Mouse (Mus musculus): ENCODE data around the gene Sik2.

DNA sequence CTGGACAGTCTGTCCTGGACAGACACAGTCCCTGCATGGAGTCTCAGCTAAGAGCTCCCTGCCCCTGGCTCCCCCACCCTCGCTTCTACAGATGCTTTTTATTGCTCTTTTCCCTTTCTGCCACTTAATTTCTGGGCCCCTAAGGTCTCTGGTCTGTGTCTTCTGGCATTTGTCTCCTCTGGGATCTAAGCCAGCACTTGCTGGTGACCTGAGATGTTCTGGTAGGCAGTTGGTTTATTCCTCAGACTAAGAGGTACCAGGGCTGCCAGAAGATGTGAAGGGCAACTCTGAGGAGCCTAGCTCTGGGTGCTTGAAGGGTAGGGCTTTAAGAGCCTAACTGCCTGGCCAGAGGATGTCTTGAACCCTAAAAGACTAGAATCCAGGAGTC, 123.3 kb downstream of the Sik2 start:
- TF ChIP-seq TAL1 (IDR thresholded peaks at IDR 0.05; ENCODE audit: low read length), result no peak
- no peak for TF ChIP-seq GATA1 (IDR thresholded peaks at IDR 0.05; ENCODE audit: low read length)

Measured in erythroblast, embryonic 14.5 days (primary cell).